30 mouse cellular contexts compared by ENCODE assay signal in the genomic region with DNA sequence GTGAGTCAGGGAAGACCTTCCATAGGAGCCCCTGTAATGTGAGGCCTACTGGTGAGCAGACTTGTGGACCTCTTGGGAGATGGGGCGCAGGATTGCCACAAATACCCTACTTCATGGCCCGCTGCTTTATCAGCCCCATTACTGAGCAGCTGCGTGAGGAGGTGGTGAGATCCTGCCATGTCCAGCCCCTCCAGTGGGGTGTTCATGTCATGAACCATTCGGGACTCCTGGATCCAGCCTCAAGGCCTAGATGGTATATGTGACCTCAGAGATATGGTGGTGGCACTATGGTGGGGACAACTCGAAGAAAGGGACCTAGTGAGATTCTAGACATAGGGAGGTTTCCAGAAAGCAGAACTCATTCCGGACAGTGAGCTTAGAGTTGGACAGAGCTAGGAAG. TPM values are rescaled to one million over a fixed set of nuclear protein-coding genes. Genes with fewer than 3 reads are reported as not detected.
"Had no signal": no experiment of that assay in that cellular context is flagged by ENCODE, and none has a peak within 500 bp of the region (broad histone marks: within the 10 kb centered on the region; RNA-seq: fewer than 3 reads in every experiment).

No protein-coding gene starts in this region.

- H3K9ac ChIP-seq: heart, embryonic 13.5 days; heart, embryonic 15.5 days; hindbrain, embryonic 13.5 days; hindbrain, embryonic 15.5 days; kidney, embryonic 15.5 days; limb, embryonic 15.5 days; liver, embryonic 12.5 days; liver, embryonic 14.5 days had no signal

- H3K27me3 ChIP-seq: hindbrain, embryonic 15.5 days; limb, embryonic 15.5 days had no signal

- H3K4me2 ChIP-seq: heart, embryonic 11.5 days; heart, embryonic 13.5 days; heart, embryonic 15.5 days; hindbrain, embryonic 13.5 days; hindbrain, embryonic 15.5 days; kidney, embryonic 15.5 days; limb, embryonic 13.5 days; limb, embryonic 15.5 days; liver, embryonic 12.5 days had no signal

- H3K9me3 ChIP-seq: heart, embryonic 15.5 days; hindbrain, embryonic 13.5 days; hindbrain, embryonic 15.5 days; kidney, embryonic 15.5 days; limb, embryonic 13.5 days; limb, embryonic 15.5 days; liver, embryonic 12.5 days had no signal

- ATAC-seq: hindbrain, postnatal 0 days; intestine, embryonic 16.5 days; liver, embryonic 12.5 days had no signal

- DNase-seq: gastrocnemius, postnatal 14 days; gastrocnemius, postnatal 36 days; heart, adult 18-20 months; heart, postnatal 14 days; heart, postnatal 36 days; kidney, adult 11 months; kidney, adult 2 months; kidney, adult 9 months; kidney, postnatal 10 days; kidney, postnatal 36 days; layer of hippocampus, adult 9-11 months; layer of hippocampus, postnatal 36 days; left cerebral cortex, postnatal 4 days had no signal

- H3K4me3 ChIP-seq: heart, embryonic 13.5 days; heart, embryonic 15.5 days; hindbrain, embryonic 13.5 days; hindbrain, embryonic 15.5 days; kidney, embryonic 15.5 days; limb, embryonic 13.5 days; limb, embryonic 15.5 days; liver, embryonic 12.5 days had no signal

- H3K36me3 ChIP-seq: heart, embryonic 13.5 days; heart, embryonic 15.5 days; hindbrain, embryonic 13.5 days; hindbrain, embryonic 15.5 days; kidney, embryonic 15.5 days; limb, embryonic 13.5 days; limb, embryonic 15.5 days; liver, embryonic 12.5 days had no signal

- H3K27ac ChIP-seq: heart, embryonic 13.5 days; heart, embryonic 15.5 days; hindbrain, embryonic 13.5 days; hindbrain, embryonic 15.5 days; hindbrain, postnatal 0 days; kidney, embryonic 15.5 days; limb, embryonic 13.5 days; limb, embryonic 15.5 days; liver, embryonic 12.5 days; liver, embryonic 14.5 days had no signal

- H3K4me1 ChIP-seq: heart, embryonic 13.5 days; heart, embryonic 15.5 days; hindbrain, embryonic 13.5 days; hindbrain, embryonic 15.5 days; kidney, embryonic 15.5 days; limb, embryonic 13.5 days; limb, embryonic 15.5 days; liver, embryonic 12.5 days had no signal

RNA-seq across cellular contexts. Expression of a gene that starts 14.8 kb away (rescaled TPM):
- total RNA-seq: gastrocnemius, adult 8-10 months; heart, adult 18-20 months; heart, postnatal 36 days; hematopoietic stem cell, adult 5-6 weeks; liver, adult 2 months had no signal
- polyA plus RNA-seq: heart, embryonic 13.5 days; heart, embryonic 15.5 days; heart, postnatal 0 days; hindbrain, embryonic 13.5 days; hindbrain, embryonic 15.5 days; hindbrain, postnatal 0 days; intestine, embryonic 14.5 days; intestine, embryonic 16.5 days; kidney, embryonic 15.5 days; limb, embryonic 15.5 days; liver, embryonic 12.5 days had no signal
